Mouse (Mus musculus): ENCODE measurements around the gene Rbmxl1.

Gene Rbmxl1

GRCm38 (mm10) chr8:78493031-78493430 is 15.7 kb downstream of the Rbmxl1 start:
- WGBS, result 43% methylated on average over 2 of the region's 2 CpGs

GRCm38 (mm10) chr8:78489733-78490132 is 19.0 kb downstream of the Rbmxl1 start:
- whole genome bisulfite sequencing, result 81% methylated on average over 3 of the region's 3 CpGs

- 60% methylated on average over 6 of the region's 6 CpGs for WGBS
These were observed 31.5 kb downstream of the Rbmxl1 start for GRCm38 (mm10) chr8:78477051-78477829.

GRCm38 (mm10) chr8:78467889-78468288 is 40.8 kb downstream of the Rbmxl1 start:
- 89% methylated on average over 2 of the region's 2 CpGs for WGBS

- WGBS, result 80% methylated on average over 2 of the region's 2 CpGs
These were observed 44.8 kb downstream of the Rbmxl1 start for GRCm38 (mm10) chr8:78463941-78464340.

GRCm38 (mm10) chr8:78456441-78456840 is 52.3 kb downstream of the Rbmxl1 start:
- WGBS, result 69% methylated on average over 3 of the region's 3 CpGs
